ENCODE assay signal across 25 mouse cellular contexts in the genomic region with DNA sequence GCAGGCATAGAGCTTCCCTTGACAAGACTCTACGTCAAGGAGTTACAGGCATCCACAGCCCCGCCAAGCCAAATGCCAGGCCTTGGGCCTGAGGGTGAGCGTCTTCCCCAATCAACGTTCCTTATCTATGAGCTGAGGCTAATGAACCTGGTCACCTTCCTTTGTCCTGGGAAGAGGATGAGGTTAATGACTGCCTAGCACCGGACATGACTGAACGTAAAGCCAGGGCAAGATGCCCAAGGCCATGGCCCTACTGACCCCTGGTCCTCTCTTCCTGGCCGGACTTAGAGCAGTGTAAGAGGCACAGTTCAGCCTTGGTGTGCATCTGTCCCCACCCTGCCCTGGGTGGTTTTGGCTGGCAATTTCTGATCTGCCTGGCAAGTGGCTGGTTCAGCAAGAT. TPM values are rescaled to one million over a fixed set of nuclear protein-coding genes. Genes with fewer than 3 reads are reported as not detected.
DNase-seq lines count a peak whose midpoint lies in the region; ATAC-seq lines count a peak whose summit lies in the region.
"Had no signal": no experiment of that assay in that cellular context is flagged by ENCODE, and none has a peak within 500 bp of the region (broad histone marks: within the 10 kb centered on the region; RNA-seq: fewer than 3 reads in every experiment).

No protein-coding gene starts in this region.

- no peaks in the 10 kb centered on the region for H3K27me3 ChIP-seq in liver, embryonic 15.5 days
- H3K27me3 ChIP-seq in liver, embryonic 12.5 days (replicated peaks), result no peaks in the 10 kb centered on the region
- H3K27me3 ChIP-seq: embryonic facial prominence, embryonic 12.5 days; heart, embryonic 15.5 days had no signal

- peak; percentile 34; the same call in 1 of the 2 replicates for ATAC-seq in liver, embryonic 15.5 days (ENCODE audit: insufficient read depth)
- ATAC-seq in liver, embryonic 12.5 days, result no peak; the same call in 1 of the 2 replicates
- ATAC-seq: CD4-positive, CD25-positive, alpha-beta regulatory T cell, adult 4 months; forebrain, embryonic 14.5 days; hindbrain, embryonic 16.5 days had no signal

- no peak overlapping the region for H3K9ac ChIP-seq in liver, embryonic 15.5 days
- H3K9ac ChIP-seq in liver, embryonic 12.5 days, result no peak overlapping the region
- H3K9ac ChIP-seq: embryonic facial prominence, embryonic 12.5 days; heart, embryonic 15.5 days had no signal

- peak; percentile 58 for DNase-seq in adrenal gland, postnatal 14 days
- no peak for DNase-seq in adrenal gland, postnatal 36 days
- peak; percentile 50 for DNase-seq in testis, postnatal 10 days (ENCODE audit: low spot score)
- no peak for DNase-seq in testis, postnatal 14 days (ENCODE audit: low spot score)
- no peak for DNase-seq in thymus, postnatal 14 days
- DNase-seq: cerebellum, adult 11-12 months; cerebellum, adult 9-11 months; embryo, embryonic 11 days; gastrocnemius, postnatal 25 days; heart, adult 11 months; kidney, adult 18-20 months; kidney, postnatal 36 days; lung, adult 2 months; midbrain, embryonic 14.5 days; thymus, postnatal 36 days had no signal

- H3K27ac ChIP-seq in liver, embryonic 15.5 days (replicated peaks), result no peak overlapping the region
- H3K27ac ChIP-seq in liver, embryonic 12.5 days, result no peak overlapping the region
- H3K27ac ChIP-seq: embryonic facial prominence, embryonic 12.5 days; heart, embryonic 10.5 days; heart, embryonic 15.5 days; layer of hippocampus, adult 2 months; left cerebral cortex, adult 2 months had no signal

- 65% methylated on average over 7 of the region's 7 CpGs for WGBS in liver, embryonic 15.5 days (ENCODE audit: insufficient replicate concordance)
- WGBS in liver, embryonic 12.5 days (ENCODE audit: insufficient replicate concordance), result 76% methylated on average over 7 of the region's 7 CpGs

- H3K9me3 ChIP-seq in liver, embryonic 15.5 days (replicated peaks), result no peaks in the 10 kb centered on the region
- H3K9me3 ChIP-seq in liver, embryonic 12.5 days (replicated peaks), result no peaks in the 10 kb centered on the region
- H3K9me3 ChIP-seq: embryonic facial prominence, embryonic 12.5 days; heart, embryonic 10.5 days; heart, embryonic 15.5 days had no signal

- H3K4me3 ChIP-seq in liver, embryonic 15.5 days (replicated peaks), result no peak overlapping the region
- H3K4me3 ChIP-seq in liver, embryonic 12.5 days, result no peak overlapping the region
- H3K4me3 ChIP-seq: embryonic facial prominence, embryonic 12.5 days; heart, embryonic 10.5 days; heart, embryonic 15.5 days; layer of hippocampus, adult 2 months; left cerebral cortex, adult 2 months had no signal

- no peaks in the 10 kb centered on the region for H3K36me3 ChIP-seq in liver, embryonic 15.5 days (replicated peaks)
- H3K36me3 ChIP-seq in liver, embryonic 12.5 days, result no peaks in the 10 kb centered on the region
- H3K36me3 ChIP-seq: embryonic facial prominence, embryonic 12.5 days; heart, embryonic 10.5 days; heart, embryonic 15.5 days had no signal

- no peak overlapping the region for H3K4me2 ChIP-seq in liver, embryonic 15.5 days
- H3K4me2 ChIP-seq in liver, embryonic 12.5 days, result no peak overlapping the region
- H3K4me2 ChIP-seq: embryonic facial prominence, embryonic 12.5 days; heart, embryonic 15.5 days had no signal

- peaks cover 9% of the 10 kb centered on the region; the same call in 1 of the 2 replicates for H3K4me1 ChIP-seq in liver, embryonic 15.5 days (replicated peaks)
- peaks cover 9% of the 10 kb centered on the region for H3K4me1 ChIP-seq in liver, embryonic 12.5 days
- H3K4me1 ChIP-seq: embryonic facial prominence, embryonic 12.5 days had no signal

RNA-seq across cellular contexts. Expression of a gene that starts 22.4 kb away (rescaled TPM):
- 70.5 and 103 TPM in 2 replicates for total RNA-seq in adrenal gland, postnatal 14 days (2021)
- 10 to 100 TPM; 76.4 to 98.7 TPM for total RNA-seq in adrenal gland, postnatal 36 days (2021)
- polyA plus RNA-seq in liver, embryonic 15.5 days (2015; fragmentation: Nextera tagmentation; extraction: Ambion mirVana), result 5.6 and 6.6 TPM in 2 replicates
- 5.4 and 6.9 TPM in 2 replicates for polyA plus RNA-seq in liver, embryonic 12.5 days (2016; fragmentation: Nextera tagmentation; extraction: Ambion mirVana)

RNA-seq across cellular contexts. Expression of a gene that starts 49.8 kb away (rescaled TPM):
- 49.5 and 50.6 TPM in 2 replicates for total RNA-seq in adrenal gland, postnatal 14 days (2021)
- 10 to 100 TPM; 51.3 to 62.5 TPM for total RNA-seq in adrenal gland, postnatal 36 days (2021)
- 14.3 and 15.0 TPM in 2 replicates for polyA plus RNA-seq in liver, embryonic 15.5 days (2015; fragmentation: Nextera tagmentation; extraction: Ambion mirVana)
- polyA plus RNA-seq in liver, embryonic 12.5 days (2016; fragmentation: Nextera tagmentation; extraction: Ambion mirVana), result 18.0 and 18.7 TPM in 2 replicates

Comparison
In these comparisons a context has a peak if more than half of its experiments do, and no peak if none do; other contexts are left out.
1. DNase-seq: peak in adrenal gland, postnatal 14 days (single experiment) and testis, postnatal 10 days (single experiment); none in adrenal gland, postnatal 36 days (0 of 2), testis, postnatal 14 days (single experiment) and thymus, postnatal 14 days (single experiment).